ENCODE assay signal across 20 mouse cellular contexts in the genomic region with DNA sequence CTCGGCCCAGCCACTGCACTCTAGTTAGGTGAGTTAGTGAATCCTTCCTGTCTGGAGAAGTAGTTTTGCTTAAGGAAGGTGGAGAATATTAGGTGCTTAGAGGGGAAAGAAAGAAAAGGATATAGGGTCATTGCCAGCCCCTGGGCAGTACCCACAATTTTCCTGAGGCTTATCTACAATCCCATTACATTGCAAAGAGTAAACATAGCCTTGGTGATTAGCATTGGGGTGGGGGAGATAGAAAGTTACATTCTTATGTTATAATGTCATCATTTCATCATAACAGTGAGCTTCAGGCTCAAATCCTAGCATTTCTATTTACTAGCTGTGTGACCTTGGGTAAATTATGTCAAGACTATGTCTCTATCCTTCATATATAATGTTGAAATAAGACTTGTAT.
A peak's percentile ranks its signal among the peaks of the same experiment; 100 is the strongest.
DNase-seq lines count a peak whose midpoint lies in the region; ATAC-seq and TF ChIP-seq lines count a peak whose summit lies in the region.
"Had no signal": no experiment of that assay in that cellular context is flagged by ENCODE, and none has a peak within 500 bp of the region (broad histone marks: within the 10 kb centered on the region; RNA-seq: fewer than 3 reads in every experiment).

No protein-coding gene starts in this region.

- no peak overlapping the region for H3K9ac ChIP-seq in intestine, embryonic 14.5 days (ENCODE audit: low read length)
- H3K9ac ChIP-seq in intestine, postnatal 0 days (ENCODE audit: low read depth, low read length): no peak overlapping the region
- H3K9ac ChIP-seq in stomach, embryonic 16.5 days (ENCODE audit: low read length): no peak overlapping the region
- H3K9ac ChIP-seq: embryonic facial prominence, embryonic 12.5 days; forebrain, embryonic 13.5 days; forebrain, embryonic 15.5 days; forebrain, postnatal 0 days had no signal

- 0 out of 2 replicates have a peak, but pooled peaks have one; percentile 44 for ATAC-seq in intestine, embryonic 14.5 days (replicated peaks; ENCODE audit: low FRiP score, low TSS enrichment, low read depth)
- no peak for ATAC-seq in intestine, postnatal 0 days
- ATAC-seq in stomach, embryonic 16.5 days (ENCODE audit: insufficient read depth, low FRiP score): 0 out of 2 replicates have a peak, but pooled peaks have one; percentile 23
- ATAC-seq: activated CD4-positive, CD25-positive, alpha-beta regulatory T cell, adult 4 months; CD4-positive, CD25-positive, alpha-beta regulatory T cell, adult 4 months; forebrain, embryonic 13.5 days; forebrain, embryonic 15.5 days; forebrain, postnatal 0 days; Patski had no signal

- DNase-seq in intestine, embryonic 14.5 days (ENCODE audit: low spot score): no peak
- no peak for DNase-seq in cerebellum, adult 9-10 months
- no peak for DNase-seq in ovary, postnatal 36 days (ENCODE audit: low spot score)
- DNase-seq: adrenal gland, adult 8-10 months; adrenal gland, postnatal 14 days; adrenal gland, postnatal 36 days; B cell, adult 2 months; cerebellum, adult 11-12 months; forebrain, postnatal 0 days had no signal

- H3K4me3 ChIP-seq in intestine, embryonic 14.5 days (ENCODE audit: low read depth, low read length): no peak overlapping the region
- no peak overlapping the region for H3K4me3 ChIP-seq in intestine, postnatal 0 days (ENCODE audit: low read depth, low read length)
- no peak overlapping the region for H3K4me3 ChIP-seq in stomach, embryonic 16.5 days (replicated peaks; ENCODE audit: low read length)
- H3K4me3 ChIP-seq: embryonic facial prominence, embryonic 10.5 days; embryonic facial prominence, embryonic 12.5 days; forebrain, embryonic 13.5 days; forebrain, embryonic 15.5 days had no signal

- WGBS in intestine, embryonic 14.5 days: 76% methylated on average over 1 of the region's 1 CpGs
- 17% methylated on average over 1 of the region's 1 CpGs for WGBS in intestine, postnatal 0 days
- 69% methylated on average over 1 of the region's 1 CpGs for WGBS in stomach, embryonic 16.5 days

- no peak overlapping the region for H3K4me2 ChIP-seq in intestine, embryonic 14.5 days (ENCODE audit: low read length)
- H3K4me2 ChIP-seq in intestine, postnatal 0 days (replicated peaks; ENCODE audit: low read depth): no peak overlapping the region
- no peak overlapping the region for H3K4me2 ChIP-seq in stomach, embryonic 16.5 days (ENCODE audit: low read depth, low read length)
- H3K4me2 ChIP-seq: embryonic facial prominence, embryonic 12.5 days; forebrain, embryonic 13.5 days; forebrain, embryonic 15.5 days had no signal

- no peaks in the 10 kb centered on the region for H3K9me3 ChIP-seq in intestine, embryonic 14.5 days (ENCODE audit: control insufficient read depth, low read length)
- H3K9me3 ChIP-seq in intestine, postnatal 0 days (ENCODE audit: control insufficient read depth): no peaks in the 10 kb centered on the region
- no peaks in the 10 kb centered on the region for H3K9me3 ChIP-seq in stomach, embryonic 16.5 days (replicated peaks; ENCODE audit: control insufficient read depth, low read length)
- H3K9me3 ChIP-seq: embryonic facial prominence, embryonic 10.5 days; embryonic facial prominence, embryonic 12.5 days; forebrain, embryonic 13.5 days; forebrain, embryonic 15.5 days; G1E had no signal

- peaks cover 11% of the 10 kb centered on the region for H3K4me1 ChIP-seq in intestine, embryonic 14.5 days (replicated peaks; ENCODE audit: control insufficient read depth, insufficient read depth, low read length)
- no peaks in the 10 kb centered on the region; the same call in 1 of the 2 replicates for H3K4me1 ChIP-seq in intestine, postnatal 0 days (replicated peaks; ENCODE audit: control insufficient read depth, insufficient read depth, low read length)
- H3K4me1 ChIP-seq in stomach, embryonic 16.5 days (ENCODE audit: control insufficient read depth, insufficient read depth, low read length): peaks cover 8% of the 10 kb centered on the region; the same call in 1 of the 2 replicates

- H3K27me3 ChIP-seq in intestine, embryonic 14.5 days (replicated peaks; ENCODE audit: control insufficient read depth, insufficient read depth, low read length): no peaks in the 10 kb centered on the region
- H3K27me3 ChIP-seq in intestine, postnatal 0 days (replicated peaks; ENCODE audit: control insufficient read depth, insufficient read depth, low read length): no peaks in the 10 kb centered on the region
- no peaks in the 10 kb centered on the region for H3K27me3 ChIP-seq in stomach, embryonic 16.5 days (ENCODE audit: control insufficient read depth, insufficient read depth, low read length)
- H3K27me3 ChIP-seq: CH12.LX; embryonic facial prominence, embryonic 12.5 days; forebrain, embryonic 13.5 days; forebrain, embryonic 15.5 days had no signal

- no peaks in the 10 kb centered on the region for H3K36me3 ChIP-seq in intestine, embryonic 14.5 days (ENCODE audit: control insufficient read depth, insufficient read depth, low read length)
- no peaks in the 10 kb centered on the region for H3K36me3 ChIP-seq in intestine, postnatal 0 days (ENCODE audit: control insufficient read depth, insufficient read depth)
- H3K36me3 ChIP-seq in stomach, embryonic 16.5 days (ENCODE audit: control insufficient read depth, insufficient read depth, low read length): no peaks in the 10 kb centered on the region
- H3K36me3 ChIP-seq: embryonic facial prominence, embryonic 10.5 days; embryonic facial prominence, embryonic 12.5 days; forebrain, embryonic 15.5 days; G1E had no signal

- no peak for TF ChIP-seq CTCF in intestine, postnatal 0 days (IDR thresholded peaks at IDR 0.05; ENCODE audit: low read depth)

- 0 out of 2 replicates have a peak overlapping the region, but pooled peaks have one; percentile 9 for H3K27ac ChIP-seq in intestine, embryonic 14.5 days (ENCODE audit: low read depth)
- no peak overlapping the region for H3K27ac ChIP-seq in intestine, postnatal 0 days (ENCODE audit: low read depth, low read length)
- H3K27ac ChIP-seq in stomach, embryonic 16.5 days (ENCODE audit: low read length): no peak overlapping the region
- H3K27ac ChIP-seq: embryonic facial prominence, embryonic 10.5 days; embryonic facial prominence, embryonic 12.5 days; forebrain, embryonic 13.5 days; forebrain, embryonic 15.5 days had no signal
